Mouse (Mus musculus): ENCODE measurements around the gene Cbx2.

Cbx2 gene

GRCm38 (mm10) chr11:119056301-119057211 is 33.8 kb downstream of the Cbx2 start:
- no peak for DNase-seq (ENCODE audit: low read depth in 1 of 2, low spot score in 2 of 2)

DNA sequence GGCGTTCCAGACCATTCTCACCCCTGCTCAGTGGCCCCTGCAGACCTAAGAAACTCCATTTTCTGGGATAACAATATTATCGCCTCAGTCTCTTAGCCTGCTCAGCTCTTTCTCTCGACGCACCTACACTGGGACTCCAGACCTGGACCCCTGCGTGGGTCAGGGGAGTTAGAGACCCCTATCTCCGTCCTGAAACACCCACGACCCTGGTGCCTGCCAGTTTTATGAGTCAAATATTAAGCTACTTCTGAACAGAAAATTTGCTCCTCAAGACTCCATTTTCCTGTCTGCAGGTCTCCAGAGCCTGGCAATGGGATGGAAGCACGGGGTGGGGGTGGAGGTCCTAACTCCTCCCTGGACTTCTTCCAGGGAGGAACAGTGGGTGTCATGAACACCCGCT is 34.5 kb downstream of the Cbx2 start:
- no peak for DNase-seq (ENCODE audit: low read depth in 1 of 2, low spot score in 2 of 2)

GRCm38 (mm10) chr11:119058041-119058995 is 35.6 kb downstream of the Cbx2 start:
- DNase-seq (ENCODE audit: low read depth in 1 of 2, low spot score in 2 of 2), result peak; percentile 39 to 66

GRCm38 (mm10) chr11:119059256-119059655 is 36.5 kb downstream of the Cbx2 start:
- DNase-seq (ENCODE audit: low read depth in 1 of 2, low spot score in 2 of 2), result no peak

- DNase-seq (ENCODE audit: low read depth in 1 of 2, low spot score in 2 of 2), result no peak
Measured at GRCm38 (mm10) chr11:119066841-119067240, 44.1 kb downstream of the Cbx2 start.

- no peak for DNase-seq (ENCODE audit: low read depth in 1 of 2, low spot score in 2 of 2)
Measured at GRCm38 (mm10) chr11:119072239-119072638, 49.5 kb downstream of the Cbx2 start.

DNA sequence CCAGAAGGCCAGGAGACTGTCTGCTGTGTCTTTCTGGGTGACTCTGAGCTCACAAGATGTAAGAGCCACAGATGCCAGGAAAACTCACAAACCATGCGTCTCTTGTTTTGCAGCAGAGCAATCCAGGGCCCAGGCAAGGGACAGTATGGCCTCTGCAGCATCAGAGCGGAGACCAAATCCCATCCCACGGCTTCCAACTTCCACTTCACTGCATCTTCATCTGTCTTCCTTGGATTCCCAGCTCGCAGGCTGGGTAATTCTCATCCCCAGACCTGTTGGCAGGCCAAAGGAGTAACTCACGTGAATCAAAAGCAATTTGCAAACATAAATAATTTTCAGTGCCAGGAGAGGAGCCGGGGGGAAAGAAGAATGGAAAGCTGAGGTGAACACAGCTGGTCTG is 50.2 kb downstream of the Cbx2 start:
- no peak for DNase-seq (ENCODE audit: low read depth in 1 of 2, low spot score in 2 of 2)

- no peak for DNase-seq (ENCODE audit: low read depth in 1 of 2, low spot score in 2 of 2)
Measured at GRCm38 (mm10) chr11:119073876-119074433, 51.2 kb downstream of the Cbx2 start.

DNA sequence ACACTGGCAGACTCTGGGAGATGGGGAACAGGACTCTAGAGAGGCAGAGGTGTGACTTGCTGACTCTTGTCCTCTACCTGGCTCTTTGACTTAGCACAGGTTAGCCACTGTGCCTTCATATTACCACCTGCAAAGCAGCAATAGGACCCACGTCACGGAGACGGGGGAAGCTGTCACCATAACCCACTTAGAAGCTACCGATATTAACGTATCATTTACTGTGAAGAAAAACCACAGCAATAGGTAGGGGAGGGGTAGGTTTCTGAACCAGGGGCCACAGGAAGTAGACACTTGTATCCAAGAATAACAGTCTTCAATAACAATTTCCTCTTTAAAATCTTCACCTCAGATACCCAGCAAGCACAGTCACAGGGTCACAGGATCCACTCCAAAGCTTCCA is 53.0 kb downstream of the Cbx2 start:
- no peak for DNase-seq (ENCODE audit: low read depth in 1 of 2, low spot score in 2 of 2)

DNA sequence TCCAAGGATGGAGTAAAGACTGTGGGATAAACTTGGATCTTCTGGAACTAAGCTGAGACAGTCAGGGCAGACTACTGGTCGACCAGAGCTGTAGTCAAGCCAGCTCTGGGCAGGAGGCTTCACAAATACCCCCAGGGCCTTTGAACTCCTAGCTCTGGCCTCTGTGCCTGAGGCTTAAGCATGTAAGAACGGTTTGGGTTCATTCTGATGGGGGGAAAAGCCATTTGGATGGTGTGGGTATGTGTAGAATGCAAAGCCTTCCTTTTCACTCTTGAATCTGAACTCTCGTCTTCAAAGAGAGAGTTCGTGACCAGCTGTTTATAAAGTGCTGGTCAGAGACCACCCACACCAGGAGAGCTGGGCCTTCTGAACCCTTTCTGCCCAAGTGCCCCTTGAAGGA is 55.0 kb downstream of the Cbx2 start:
- DNase-seq (ENCODE audit: low read depth in 1 of 2, low spot score in 2 of 2), result no peak

DNA sequence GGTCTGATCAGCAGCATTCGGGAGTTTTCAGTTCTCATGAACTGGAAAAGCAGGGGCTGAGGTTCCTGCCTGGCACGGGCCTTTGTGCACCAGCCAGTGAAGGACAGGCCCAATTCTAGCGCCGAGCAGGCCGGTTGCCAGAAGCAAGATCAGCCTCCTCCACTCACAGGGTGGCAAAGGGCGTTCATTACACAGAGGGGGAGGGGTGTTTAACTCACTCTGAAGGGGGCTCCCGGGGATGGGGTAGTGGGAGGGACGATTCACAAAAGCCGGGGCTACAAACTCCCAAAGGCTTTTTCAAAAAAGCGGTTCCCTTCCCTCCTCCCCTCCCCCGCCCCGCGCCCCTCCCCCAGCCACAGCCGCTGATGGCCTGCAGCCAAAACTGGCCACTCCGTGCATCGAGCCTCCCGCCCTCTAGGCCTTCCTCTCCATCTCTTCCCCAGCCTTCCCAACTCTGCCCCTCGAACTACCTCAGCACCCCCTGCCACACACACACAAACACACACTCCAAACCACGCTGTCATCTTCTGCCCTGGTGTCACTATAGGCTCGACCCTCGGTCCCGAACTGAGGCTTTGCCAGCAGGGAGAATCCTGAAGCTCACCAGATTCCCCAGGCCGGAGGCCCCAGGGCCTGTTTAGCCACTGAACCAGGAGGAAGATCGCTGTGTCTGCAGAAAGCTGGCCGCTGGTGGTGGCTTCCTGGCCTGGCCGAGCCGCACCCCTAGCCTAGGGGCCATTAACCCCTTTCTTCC is 56.1 kb downstream of the Cbx2 start:
- no peak for DNase-seq (ENCODE audit: low read depth in 1 of 2, low spot score in 2 of 2)

- no peak for DNase-seq (ENCODE audit: low read depth in 1 of 2, low spot score in 2 of 2)
Measured at GRCm38 (mm10) chr11:119079445-119079837, 56.7 kb downstream of the Cbx2 start.

GRCm38 (mm10) chr11:119080461-119081147 is 57.8 kb downstream of the Cbx2 start:
- DNase-seq (ENCODE audit: low read depth in 1 of 2, low spot score in 2 of 2), result no peak

All from monocyte, adult 2 months (primary cell).